Mouse (Mus musculus): ENCODE data around the gene Nckipsd.

GRCm38 (mm10) chr9:108783548-108784463 is 24.4 kb upstream of the Nckipsd start, which contains the start of gene Ip6k2:
- no peak for TF ChIP-seq CTCF (IDR thresholded peaks at IDR 0.05; ENCODE audit: low read depth)
- no peak for TF ChIP-seq EP300 (IDR thresholded peaks at IDR 0.05; ENCODE audit: low read depth)

Measured in heart, postnatal 0 days (tissue).